Mouse (Mus musculus): Measurements from ENCODE around the gene Ccdc57.
"Not testable (repeated sequence)": the region's sequence is repeated elsewhere in the genome, so short reads cannot be mapped to it uniquely, and the experiment has no call there.

- not testable (repeated sequence) for TF ChIP-seq CTCF (IDR thresholded peaks at IDR 0.05; ENCODE audit: borderline replicate concordance, extremely low read depth, insufficient read depth, insufficient read length); POLR2A (IDR thresholded peaks at IDR 0.05; ENCODE audit: borderline replicate concordance, extremely low read depth, insufficient read depth, insufficient read length, poor library complexity, severe bottlenecking)
Measured at GRCm38 (mm10) chr11:120855938-120856337, 76.7 kb downstream of the Ccdc57 start.

Measured in brain, embryonic 14.5 days (tissue).